Mouse (Mus musculus): ENCODE results near the gene Ifnar2. TPM values are rescaled to one million over a fixed set of nuclear protein-coding genes. Genes with fewer than 3 reads are reported as not detected.

The Ifnar2 gene
- total RNA-seq, 1 experiment: 20.6 TPM

DNA sequence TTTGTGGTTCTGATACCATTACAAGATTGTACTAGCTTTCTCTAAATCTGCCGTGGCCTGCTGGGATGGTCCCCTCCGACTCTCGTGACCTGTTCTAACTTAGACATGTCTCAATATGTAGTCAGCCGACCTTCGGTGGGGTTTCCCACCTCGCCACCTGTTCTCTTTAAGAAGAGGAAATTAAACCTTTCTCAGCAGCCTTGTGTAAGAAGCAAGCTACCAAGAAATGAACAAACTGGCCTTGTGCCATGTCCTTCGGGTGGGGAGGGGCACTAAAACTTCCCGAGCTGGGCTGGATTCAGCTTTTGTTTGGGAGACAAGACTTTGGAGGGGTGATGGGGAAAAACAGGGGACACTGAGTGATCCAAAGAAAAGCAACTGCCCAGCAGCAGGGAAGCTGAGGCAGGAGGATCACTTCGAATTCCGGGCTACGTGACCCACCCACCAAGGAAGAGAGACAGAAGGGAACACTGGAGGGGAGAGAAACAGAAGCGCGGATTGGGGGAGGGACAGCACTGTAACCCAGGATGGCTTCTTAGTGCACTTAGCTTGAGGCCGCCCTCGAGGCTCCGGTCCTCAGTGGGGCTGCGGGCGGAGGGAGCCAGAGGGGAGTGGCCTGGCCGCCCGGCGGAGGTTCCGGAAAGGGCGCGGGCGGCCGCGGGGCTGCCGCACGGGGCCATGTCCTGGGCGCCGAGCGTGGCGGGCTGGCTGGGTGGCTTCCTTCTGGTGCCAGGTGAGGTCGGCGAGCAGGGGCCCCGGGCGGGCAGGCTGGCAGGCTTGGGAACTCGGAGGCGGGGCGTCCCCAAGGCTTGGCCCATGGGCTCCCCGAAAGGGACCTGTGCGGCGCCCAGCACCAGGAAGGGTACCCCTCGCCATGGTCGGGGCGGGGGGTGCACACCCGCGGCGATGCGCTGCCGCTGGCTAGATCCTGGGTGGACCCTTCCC, 33.3 kb downstream of the Ifnar2 start, which contains the start of gene Il10rb:
Il10rb (plus strand) TSS at position 525 of the 945 bp plus-strand sequence.
- TF ChIP-seq MAFK (IDR thresholded peaks at IDR 0.05; ENCODE audit: insufficient read depth, low read depth, low read length) (no peak), HCFC1 (IDR thresholded peaks at IDR 0.05; ENCODE audit: borderline replicate concordance, insufficient read depth, low read length) (no peak), CHD2 (IDR thresholded peaks at IDR 0.05; ENCODE audit: low read depth, low read length) (no peak), ZNF384 (IDR thresholded peaks at IDR 0.05; ENCODE audit: low read depth, low read length) (no peak), ZC3H11A (IDR thresholded peaks at IDR 0.05; ENCODE audit: borderline replicate concordance, low read depth, low read length) (no peak)
- DNase-seq (ENCODE audit: low read depth, low spot score): no peak
- Histone ChIP-seq H3K9ac (ENCODE audit: insufficient read depth, low read depth, low read length, poor library complexity, severe bottlenecking) (peak within 1 kb of the TSS; percentile 71), H3K4me3 (ENCODE audit: insufficient read depth in 1 of 2, low read depth in 1 of 2, low read length in 2 of 2, poor library complexity in 1 of 2, severe bottlenecking in 1 of 2) (peak within 1 kb of the TSS; percentile 63 to 77), H3K27ac (ENCODE audit: insufficient read depth, low read depth, low read length, poor library complexity, severe bottlenecking) (no peak within 1 kb of the TSS), H3K9me3 (ENCODE audit: control insufficient read depth, insufficient read depth, low read depth, low read length) (no peaks in the 10 kb centered on the region), H3K36me3 (ENCODE audit: control insufficient read depth, insufficient read depth, low read length, poor library complexity, severe bottlenecking) (no peaks in the 10 kb centered on the region), H3K4me1 (ENCODE audit: control insufficient read depth in 2 of 2, insufficient read depth in 2 of 2, low read length in 2 of 2, poor library complexity in 1 of 2) (no peaks in the 10 kb centered on the region)
- in situ Hi-C loops (cut with MboI; ENCODE audit: low sequenced_read_pairs in 2 of 2, unreplicated experiment in 2 of 2): no loop called here

DNA sequence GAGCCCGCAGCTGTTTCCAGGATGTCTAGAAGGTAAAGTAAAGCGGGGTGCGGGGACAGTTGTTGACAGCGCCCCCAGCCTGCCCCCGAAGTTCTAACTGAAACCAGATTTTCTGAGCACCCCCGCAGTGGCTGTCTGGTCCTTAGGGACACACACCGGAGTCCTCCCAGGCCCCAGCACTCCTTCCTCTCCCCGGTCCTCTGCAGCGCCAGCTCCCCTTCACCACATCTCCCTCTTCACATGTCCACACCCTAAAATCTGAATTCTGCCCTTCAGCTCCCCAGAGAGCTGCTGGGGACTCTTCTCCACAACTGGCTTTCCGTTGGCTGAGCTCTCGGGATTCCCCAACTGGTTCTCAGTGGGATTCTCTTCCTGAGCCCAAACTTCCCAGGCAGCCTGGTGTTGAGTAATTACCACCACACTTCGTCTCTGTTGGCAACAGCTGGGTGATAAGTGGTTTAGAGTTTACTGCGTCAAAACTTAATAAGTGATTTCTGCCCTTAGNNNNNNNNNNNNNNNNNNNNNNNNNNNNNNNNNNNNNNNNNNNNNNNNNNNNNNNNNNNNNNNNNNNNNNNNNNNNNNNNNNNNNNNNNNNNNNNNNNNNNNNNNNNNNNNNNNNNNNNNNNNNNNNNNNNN, 34.1 kb downstream of the Ifnar2 start:
- peak overlapping the region; percentile 63 to 77 for H3K4me3 ChIP-seq (ENCODE audit: insufficient read depth in 1 of 2, low read depth in 1 of 2, low read length in 2 of 2, poor library complexity in 1 of 2, severe bottlenecking in 1 of 2)
- no peaks in the 10 kb centered on the region for H3K4me1 ChIP-seq (ENCODE audit: control insufficient read depth in 2 of 2, insufficient read depth in 2 of 2, low read length in 2 of 2, poor library complexity in 1 of 2)
- H3K27ac ChIP-seq (ENCODE audit: insufficient read depth, low read depth, low read length, poor library complexity, severe bottlenecking): no peak overlapping the region
- in situ Hi-C loops (cut with MboI; ENCODE audit: low sequenced_read_pairs in 2 of 2, unreplicated experiment in 2 of 2): no loop called here
- H3K9ac ChIP-seq (ENCODE audit: insufficient read depth, low read depth, low read length, poor library complexity, severe bottlenecking): peak overlapping the region; percentile 71
- no peaks in the 10 kb centered on the region for H3K9me3 ChIP-seq (ENCODE audit: control insufficient read depth, insufficient read depth, low read depth, low read length)
- no peaks in the 10 kb centered on the region for H3K36me3 ChIP-seq (ENCODE audit: control insufficient read depth, insufficient read depth, low read length, poor library complexity, severe bottlenecking)
- DNase-seq (ENCODE audit: low read depth, low spot score): no peak
- no peak for TF ChIP-seq ZNF384 (IDR thresholded peaks at IDR 0.05; ENCODE audit: low read depth, low read length)
- no peak for TF ChIP-seq HCFC1 (IDR thresholded peaks at IDR 0.05; ENCODE audit: borderline replicate concordance, insufficient read depth, low read length)
- TF ChIP-seq ZC3H11A (IDR thresholded peaks at IDR 0.05; ENCODE audit: borderline replicate concordance, low read depth, low read length): no peak
- no peak for TF ChIP-seq MAFK (IDR thresholded peaks at IDR 0.05; ENCODE audit: insufficient read depth, low read depth, low read length)
- no peak for TF ChIP-seq CHD2 (IDR thresholded peaks at IDR 0.05; ENCODE audit: low read depth, low read length)

DNA sequence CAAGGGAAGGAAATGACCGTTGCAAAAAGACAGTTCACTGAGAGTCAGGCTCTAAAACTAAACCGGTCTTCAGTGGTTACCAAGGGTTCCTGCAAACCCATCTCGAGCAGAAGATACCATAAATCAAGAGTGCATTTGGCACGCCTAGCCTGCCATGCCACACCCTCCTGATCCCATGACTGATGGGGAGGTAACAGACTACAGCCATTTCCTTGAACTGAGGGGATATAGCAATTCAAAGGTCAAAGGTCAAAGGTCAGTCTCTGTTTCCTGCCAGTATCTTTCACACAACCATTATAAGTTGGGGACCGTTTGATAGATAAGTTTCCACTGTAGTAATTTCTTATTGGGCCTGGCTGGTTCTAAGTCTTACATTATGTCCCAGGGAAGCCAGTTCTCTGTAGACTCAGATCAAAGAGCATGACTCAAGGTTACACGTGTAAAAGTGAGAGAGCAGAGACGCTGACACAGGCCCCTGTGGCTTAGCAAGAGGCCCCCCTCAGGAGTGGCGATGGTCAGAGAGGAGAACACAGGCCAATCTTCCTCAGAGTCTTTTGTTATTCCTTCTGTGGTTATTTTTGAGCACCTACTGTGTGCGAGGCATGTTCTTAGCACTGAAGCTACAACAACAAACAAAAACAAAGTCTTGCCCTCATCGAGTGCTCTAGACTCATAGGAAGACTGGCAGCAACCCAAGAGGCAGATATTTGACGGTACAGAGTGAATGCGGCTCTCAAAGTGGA, 40.7 kb downstream of the Ifnar2 start:
- TF ChIP-seq HCFC1 (IDR thresholded peaks at IDR 0.05; ENCODE audit: borderline replicate concordance, insufficient read depth, low read length) (no peak), ZC3H11A (IDR thresholded peaks at IDR 0.05; ENCODE audit: borderline replicate concordance, low read depth, low read length) (no peak), ZNF384 (IDR thresholded peaks at IDR 0.05; ENCODE audit: low read depth, low read length) (no peak), CHD2 (IDR thresholded peaks at IDR 0.05; ENCODE audit: low read depth, low read length) (no peak), MAFK (IDR thresholded peaks at IDR 0.05; ENCODE audit: insufficient read depth, low read depth, low read length) (no peak)
- Histone ChIP-seq H3K9ac (ENCODE audit: insufficient read depth, low read depth, low read length, poor library complexity, severe bottlenecking) (no peak overlapping the region), H3K9me3 (ENCODE audit: control insufficient read depth, insufficient read depth, low read depth, low read length) (no peaks in the 10 kb centered on the region), H3K36me3 (ENCODE audit: control insufficient read depth, insufficient read depth, low read length, poor library complexity, severe bottlenecking) (no peaks in the 10 kb centered on the region), H3K4me1 (ENCODE audit: control insufficient read depth in 2 of 2, insufficient read depth in 2 of 2, low read length in 2 of 2, poor library complexity in 1 of 2) (0 out of 4 replicates have a peak, but pooled peaks cover 0 to 2% of the 10 kb centered on the region in 2 experiments), H3K4me3 (ENCODE audit: insufficient read depth in 1 of 2, low read depth in 1 of 2, low read length in 2 of 2, poor library complexity in 1 of 2, severe bottlenecking in 1 of 2) (no peak overlapping the region), H3K27ac (ENCODE audit: insufficient read depth, low read depth, low read length, poor library complexity, severe bottlenecking) (no peak overlapping the region)
- DNase-seq (ENCODE audit: low read depth, low spot score): no peak
- in situ Hi-C loops (cut with MboI; ENCODE audit: low sequenced_read_pairs in 2 of 2, unreplicated experiment in 2 of 2): no loop called here
